Comparison of ENCODE assay signal across 7 mouse cellular contexts in genomic region chr17:56552781-56553363, GRCm38 (mm10). TPM values are rescaled to one million over a fixed set of nuclear protein-coding genes. Genes with fewer than 3 reads are reported as not detected.
DNase-seq lines count a peak whose midpoint lies in the region; ATAC-seq and TF ChIP-seq lines count a peak whose summit lies in the region.

No protein-coding gene starts in this region.

- H3K27me3 ChIP-seq in forebrain, postnatal 0 days (ENCODE audit: insufficient read depth, low read length): no peaks in the 10 kb centered on the region
- H3K27me3 ChIP-seq in hindbrain, embryonic 15.5 days: no peaks in the 10 kb centered on the region
- no peaks in the 10 kb centered on the region for H3K27me3 ChIP-seq in midbrain, embryonic 11.5 days (ENCODE audit: control insufficient read depth, insufficient read depth, low read length)

- ATAC-seq in forebrain, postnatal 0 days: peak; percentile 48
- no peak for ATAC-seq in hindbrain, embryonic 15.5 days (ENCODE audit: low FRiP score, low read depth)
- ATAC-seq in midbrain, embryonic 11.5 days (ENCODE audit: low FRiP score): peak; percentile 19; the same call in 1 of the 2 replicates

- peaks cover 5% of the 10 kb centered on the region; the same call in 1 of the 2 replicates for H3K4me1 ChIP-seq in forebrain, postnatal 0 days (ENCODE audit: insufficient read depth)
- peaks cover 26% of the 10 kb centered on the region for H3K4me1 ChIP-seq in hindbrain, embryonic 15.5 days (replicated peaks)
- H3K4me1 ChIP-seq in midbrain, embryonic 11.5 days (ENCODE audit: control insufficient read depth, insufficient read depth, low read length): peaks cover 13% of the 10 kb centered on the region

- H3K9ac ChIP-seq in forebrain, postnatal 0 days: no peak overlapping the region
- H3K9ac ChIP-seq in hindbrain, embryonic 15.5 days: no peak overlapping the region
- no peak overlapping the region; the same call in 1 of the 2 replicates for H3K9ac ChIP-seq in midbrain, embryonic 11.5 days (ENCODE audit: low read length)

- H3K4me2 ChIP-seq in forebrain, postnatal 0 days (ENCODE audit: low read depth): no peak overlapping the region
- H3K4me2 ChIP-seq in hindbrain, embryonic 15.5 days: no peak overlapping the region
- H3K4me2 ChIP-seq in midbrain, embryonic 11.5 days: no peak overlapping the region

- WGBS in forebrain, postnatal 0 days: 48% methylated on average over 5 of the region's 5 CpGs
- 54% methylated on average over 5 of the region's 5 CpGs for WGBS in hindbrain, embryonic 15.5 days
- WGBS in midbrain, embryonic 11.5 days: 59% methylated on average over 5 of the region's 5 CpGs

- no peaks in the 10 kb centered on the region for H3K36me3 ChIP-seq in forebrain, postnatal 0 days (ENCODE audit: insufficient read depth)
- H3K36me3 ChIP-seq in hindbrain, embryonic 15.5 days: no peaks in the 10 kb centered on the region
- no peaks in the 10 kb centered on the region for H3K36me3 ChIP-seq in midbrain, embryonic 11.5 days (ENCODE audit: control insufficient read depth, insufficient read depth, low read length)

- H3K9me3 ChIP-seq in forebrain, postnatal 0 days (ENCODE audit: low read length): no peaks in the 10 kb centered on the region
- no peaks in the 10 kb centered on the region for H3K9me3 ChIP-seq in hindbrain, embryonic 15.5 days
- H3K9me3 ChIP-seq in midbrain, embryonic 11.5 days (ENCODE audit: control insufficient read depth, low read length): no peaks in the 10 kb centered on the region

- TF ChIP-seq CTCF in forebrain, postnatal 0 days (IDR thresholded peaks at IDR 0.05; ENCODE audit: low read depth): peak; percentile 100
- peak; percentile 100 for TF ChIP-seq CTCF in left cerebral cortex, adult 2 months (IDR thresholded peaks at IDR 0.05)

- H3K27ac ChIP-seq in forebrain, postnatal 0 days (ENCODE audit: low read depth, low read length): peak overlapping the region; percentile 72
- H3K27ac ChIP-seq in hindbrain, embryonic 15.5 days (replicated peaks): peak overlapping the region; percentile 83
- H3K27ac ChIP-seq in left cerebral cortex, adult 2 months: peak overlapping the region; percentile 58; the same call in 1 of the 2 replicates
- H3K27ac ChIP-seq in midbrain, embryonic 11.5 days (ENCODE audit: low read depth, low read length): peak overlapping the region; percentile 63

- peak; percentile 88 for DNase-seq in NIH3T3 (ENCODE audit: low read depth)
- peak; percentile 64 for DNase-seq in cerebellum, adult 11-12 months
- DNase-seq in forebrain, postnatal 0 days: peak; percentile 89
- DNase-seq in left cerebral cortex, adult 2 months (ENCODE audit: extremely low spot score in 1 of 2, low spot score in 2 of 2): peak; percentile 72 to 86
- DNase-seq in midbrain, embryonic 11.5 days (ENCODE audit: low spot score, missing footprints): peak; percentile 97
- peak; percentile 66 for DNase-seq in spleen, adult 12 weeks (ENCODE audit: low spot score)

- intact Hi-C loops in left cerebral cortex, adult 2 months (cut with DNase I): loop anchor here (2.0 to 5.0 kb wide), 2 partner anchors 76 to 126 kb away; partner anchors contain the start of gene Ptprs

- no peak overlapping the region for H3K4me3 ChIP-seq in forebrain, postnatal 0 days (ENCODE audit: low read depth, low read length)
- no peak overlapping the region for H3K4me3 ChIP-seq in hindbrain, embryonic 15.5 days
- H3K4me3 ChIP-seq in left cerebral cortex, adult 2 months: no peak overlapping the region
- H3K4me3 ChIP-seq in midbrain, embryonic 11.5 days (ENCODE audit: low read depth, low read length): no peak overlapping the region

RNA-seq across cellular contexts. Expression of gene Gm20219, which starts 1.3 kb away (rescaled TPM):
- 0.33 TPM in 1 of 2 replicates, not detected in the other for total RNA-seq in forebrain, postnatal 0 days (2014; rRNA removed)
- polyA plus RNA-seq in forebrain, postnatal 0 days (2015; fragmentation: Nextera tagmentation; extraction: Ambion mirVana): 0.29 and 0.40 TPM in 2 replicates
- 0.46 and 1.3 TPM in 2 replicates for polyA plus RNA-seq in hindbrain, embryonic 15.5 days (2015; fragmentation: Nextera tagmentation; extraction: Ambion mirVana)
- 1 to 10 TPM; 2.5 to 4.0 TPM for total RNA-seq in left cerebral cortex, adult 2 months (2021)
- 0.45 and 0.58 TPM in 2 replicates for polyA plus RNA-seq in midbrain, embryonic 11.5 days (2014; fragmentation: Nextera tagmentation; extraction: Ambion mirVana)

RNA-seq across cellular contexts. Expression of gene Safb2, which starts 31.5 kb away (rescaled TPM):
- total RNA-seq in forebrain, postnatal 0 days (2014; rRNA removed): 27.2 and 35.1 TPM in 2 replicates
- 25.0 and 36.7 TPM in 2 replicates for polyA plus RNA-seq in forebrain, postnatal 0 days (2015; fragmentation: Nextera tagmentation; extraction: Ambion mirVana)
- 71.4 and 81.2 TPM in 2 replicates for polyA plus RNA-seq in hindbrain, embryonic 15.5 days (2015; fragmentation: Nextera tagmentation; extraction: Ambion mirVana)
- 100 to 1,000 TPM; 133 to 148 TPM for total RNA-seq in left cerebral cortex, adult 2 months (2021)
- polyA plus RNA-seq in midbrain, embryonic 11.5 days (2014; fragmentation: Nextera tagmentation; extraction: Ambion mirVana): 45.8 and 46.5 TPM in 2 replicates

RNA-seq across cellular contexts. Expression of gene Safb, which starts 31.8 kb away (rescaled TPM):
- total RNA-seq in forebrain, postnatal 0 days (2014; rRNA removed): 56.0 and 71.7 TPM in 2 replicates
- polyA plus RNA-seq in forebrain, postnatal 0 days (2015; fragmentation: Nextera tagmentation; extraction: Ambion mirVana): 61.8 and 82.8 TPM in 2 replicates
- polyA plus RNA-seq in hindbrain, embryonic 15.5 days (2015; fragmentation: Nextera tagmentation; extraction: Ambion mirVana): 105 and 116 TPM in 2 replicates
- total RNA-seq in left cerebral cortex, adult 2 months (2021): 100 to 1,000 TPM; 160 to 168 TPM
- 110 and 113 TPM in 2 replicates for polyA plus RNA-seq in midbrain, embryonic 11.5 days (2014; fragmentation: Nextera tagmentation; extraction: Ambion mirVana)

RNA-seq across cellular contexts. Expression of gene Znrf4, which starts 40.6 kb away (rescaled TPM):
- not detected in 2 replicates for total RNA-seq in forebrain, postnatal 0 days (2014; rRNA removed)
- 0.13 and 0.16 TPM in 2 replicates for polyA plus RNA-seq in forebrain, postnatal 0 days (2015; fragmentation: Nextera tagmentation; extraction: Ambion mirVana)
- 0.17 TPM in 1 of 2 replicates, not detected in the other for polyA plus RNA-seq in hindbrain, embryonic 15.5 days (2015; fragmentation: Nextera tagmentation; extraction: Ambion mirVana)
- total RNA-seq in left cerebral cortex, adult 2 months (2021): not detected
- polyA plus RNA-seq in midbrain, embryonic 11.5 days (2014; fragmentation: Nextera tagmentation; extraction: Ambion mirVana): not detected in 2 replicates

RNA-seq across cellular contexts. Expression of gene 2410015M20Rik, which starts 56.7 kb away (rescaled TPM):
- total RNA-seq in forebrain, postnatal 0 days (2014; rRNA removed): 66.0 and 124 TPM in 2 replicates
- 208 and 263 TPM in 2 replicates for polyA plus RNA-seq in forebrain, postnatal 0 days (2015; fragmentation: Nextera tagmentation; extraction: Ambion mirVana)
- polyA plus RNA-seq in hindbrain, embryonic 15.5 days (2015; fragmentation: Nextera tagmentation; extraction: Ambion mirVana): 180 and 193 TPM in 2 replicates
- total RNA-seq in left cerebral cortex, adult 2 months (2021): 100 to 1,000 TPM; 123 to 148 TPM
- polyA plus RNA-seq in midbrain, embryonic 11.5 days (2014; fragmentation: Nextera tagmentation; extraction: Ambion mirVana): 182 and 195 TPM in 2 replicates
